Mouse (Mus musculus): ENCODE data around the gene Rad54l. TPM values are rescaled to one million over a fixed set of nuclear protein-coding genes. Genes with fewer than 3 reads are reported as not detected.

The Rad54l gene
- polyA plus RNA-seq, 1 experiment, result 2.7 TPM

DNA sequence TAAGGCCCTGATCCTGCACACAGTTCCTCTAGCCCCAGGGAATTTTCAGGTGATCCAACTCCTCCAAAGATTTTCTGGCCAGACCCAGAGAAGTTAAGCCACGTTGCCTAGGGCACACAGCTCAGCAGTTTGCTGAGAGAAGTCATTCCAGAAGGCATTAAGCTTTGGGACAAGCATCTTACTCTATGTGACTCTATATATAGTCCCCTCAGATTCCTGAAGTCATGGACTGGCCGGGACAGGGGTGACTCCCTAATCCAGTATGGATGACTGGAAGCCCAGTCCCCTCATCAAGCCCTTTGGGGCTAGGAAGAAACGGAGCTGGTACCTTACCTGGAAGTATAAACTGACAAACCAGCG, 27.4 kb upstream of the Rad54l start:
- Histone ChIP-seq H3K27ac (ENCODE audit: insufficient read depth, low read length) (no peak overlapping the region), H3K36me3 (ENCODE audit: control insufficient read depth, insufficient read depth, low read length) (peaks cover 19% of the 10 kb centered on the region), H3K4me1 (ENCODE audit: control insufficient read depth, insufficient read depth, insufficient read length) (peaks cover 7% of the 10 kb centered on the region; the same call in 1 of the 2 replicates), H3K27me3 (ENCODE audit: control insufficient read depth, insufficient read depth, low read length) (no peaks in the 10 kb centered on the region), H3K4me3 (ENCODE audit: extremely low read depth, insufficient read depth, insufficient read length) (peak overlapping the region; percentile 77)
- 37% methylated on average over 4 of the region's 4 CpGs for WGBS
- DNase-seq (ENCODE audit: low read depth in 1 of 2, low spot score in 2 of 2), result no peak
- TF ChIP-seq CTCF (IDR thresholded peaks at IDR 0.05; ENCODE audit: extremely low read depth, insufficient read depth, insufficient read length, insufficient replicate concordance), result no peak
- TF ChIP-seq POLR2A (IDR thresholded peaks at IDR 0.05; ENCODE audit: low read depth, low read length), result no peak

GRCm38 (mm10) chr4:116150156-116150861, 26.8 kb upstream of the Rad54l start:
- TF ChIP-seq CTCF (IDR thresholded peaks at IDR 0.05; ENCODE audit: extremely low read depth, insufficient read depth, insufficient read length, insufficient replicate concordance) (no peak), POLR2A (IDR thresholded peaks at IDR 0.05; ENCODE audit: low read depth, low read length) (peak; percentile 58)
- H3K27me3 ChIP-seq (ENCODE audit: control insufficient read depth, insufficient read depth, low read length), result no peaks in the 10 kb centered on the region
- peak in 1 of 2 experiments; percentile 63 for DNase-seq (ENCODE audit: low read depth in 1 of 2, low spot score in 2 of 2)
- H3K36me3 ChIP-seq (ENCODE audit: control insufficient read depth, insufficient read depth, low read length), result peaks cover 15% of the 10 kb centered on the region
- WGBS, result 1% methylated on average over 63 of the region's 73 CpGs
- peak overlapping the region; percentile 77 for H3K4me3 ChIP-seq (ENCODE audit: extremely low read depth, insufficient read depth, insufficient read length)
- peak overlapping the region; percentile 76 for H3K27ac ChIP-seq (ENCODE audit: insufficient read depth, low read length)
- peaks cover 7% of the 10 kb centered on the region; the same call in 1 of the 2 replicates for H3K4me1 ChIP-seq (ENCODE audit: control insufficient read depth, insufficient read depth, insufficient read length)

- TF ChIP-seq POLR2A (IDR thresholded peaks at IDR 0.05; ENCODE audit: low read depth, low read length) (no peak), CTCF (IDR thresholded peaks at IDR 0.05; ENCODE audit: extremely low read depth, insufficient read depth, insufficient read length, insufficient replicate concordance) (no peak)
- H3K27ac ChIP-seq (ENCODE audit: insufficient read depth, low read length), result peak overlapping the region; percentile 76
Measured at GRCm38 (mm10) chr4:116149812-116150155, 26.3 kb upstream of the Rad54l start.

GRCm38 (mm10) chr4:116143891-116144717, 20.6 kb upstream of the Rad54l start:
- TF ChIP-seq CTCF (IDR thresholded peaks at IDR 0.05; ENCODE audit: extremely low read depth, insufficient read depth, insufficient read length, insufficient replicate concordance) (no peak), POLR2A (IDR thresholded peaks at IDR 0.05; ENCODE audit: low read depth, low read length) (no peak)
- 2% methylated on average over 47 of the region's 47 CpGs for WGBS
- H3K27me3 ChIP-seq (ENCODE audit: control insufficient read depth, insufficient read depth, low read length), result peaks cover 4% of the 10 kb centered on the region
- DNase-seq (ENCODE audit: low read depth in 1 of 2, low spot score in 2 of 2), result peak in 1 of 2 experiments; percentile 51
- H3K27ac ChIP-seq (ENCODE audit: insufficient read depth, low read length), result no peak overlapping the region
- H3K36me3 ChIP-seq (ENCODE audit: control insufficient read depth, insufficient read depth, low read length), result no peaks in the 10 kb centered on the region
- peak overlapping the region; percentile 69 for H3K4me3 ChIP-seq (ENCODE audit: extremely low read depth, insufficient read depth, insufficient read length)
- H3K4me1 ChIP-seq (ENCODE audit: control insufficient read depth, insufficient read depth, insufficient read length), result peaks cover 7% of the 10 kb centered on the region

More at GRCm38 (mm10) chr4:116149812-116150155, 26.3 kb upstream of the Rad54l start:
- 35% methylated on average over 6 of the region's 6 CpGs for WGBS
- peaks cover 13% of the 10 kb centered on the region for H3K36me3 ChIP-seq (ENCODE audit: control insufficient read depth, insufficient read depth, low read length)
- H3K27me3 ChIP-seq (ENCODE audit: control insufficient read depth, insufficient read depth, low read length), result 0 out of 2 replicates have a peak, but pooled peaks cover under 1% of the 10 kb centered on the region
- no peak for DNase-seq (ENCODE audit: low read depth in 1 of 2, low spot score in 2 of 2)
- peak overlapping the region; percentile 76; the same call in 1 of the 2 replicates for H3K4me3 ChIP-seq (ENCODE audit: extremely low read depth, insufficient read depth, insufficient read length)
- peaks cover 7% of the 10 kb centered on the region; the same call in 1 of the 2 replicates for H3K4me1 ChIP-seq (ENCODE audit: control insufficient read depth, insufficient read depth, insufficient read length)

DNA sequence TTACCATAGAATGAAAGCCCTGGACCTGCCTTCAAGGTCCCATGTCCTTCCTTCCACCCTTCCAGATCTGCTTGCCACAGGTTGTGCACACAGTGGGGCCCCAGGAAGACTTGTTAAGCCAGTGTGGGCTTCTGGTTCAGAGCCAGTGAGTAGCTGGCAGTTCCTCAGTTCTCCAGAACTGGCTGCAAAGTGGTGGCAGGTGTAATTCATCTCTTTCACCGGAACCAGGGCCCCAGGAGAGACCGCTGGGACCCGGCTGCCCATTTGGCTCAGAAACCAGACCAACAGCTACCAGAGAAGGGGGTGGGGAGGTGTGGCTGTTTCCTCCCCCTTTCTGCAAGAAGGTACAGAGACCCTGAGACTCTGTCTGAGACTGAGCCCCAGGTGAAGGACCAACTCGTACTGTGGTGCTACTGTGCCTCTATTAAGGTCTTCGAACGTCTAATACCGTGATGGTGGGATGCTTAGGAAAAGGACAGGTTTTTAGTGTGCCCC, 19.9 kb upstream of the Rad54l start:
- H3K4me1 ChIP-seq (ENCODE audit: control insufficient read depth, insufficient read depth, insufficient read length), result peaks cover 7% of the 10 kb centered on the region
- no peak overlapping the region for H3K27ac ChIP-seq (ENCODE audit: insufficient read depth, low read length)
- no peak for DNase-seq (ENCODE audit: low read depth in 1 of 2, low spot score in 2 of 2)
- no peaks in the 10 kb centered on the region for H3K36me3 ChIP-seq (ENCODE audit: control insufficient read depth, insufficient read depth, low read length)
- H3K27me3 ChIP-seq (ENCODE audit: control insufficient read depth, insufficient read depth, low read length), result peaks cover 4% of the 10 kb centered on the region
- TF ChIP-seq POLR2A (IDR thresholded peaks at IDR 0.05; ENCODE audit: low read depth, low read length), result no peak
- TF ChIP-seq CTCF (IDR thresholded peaks at IDR 0.05; ENCODE audit: extremely low read depth, insufficient read depth, insufficient read length, insufficient replicate concordance), result no peak
- 6% methylated on average over 7 of the region's 7 CpGs for WGBS
- peak overlapping the region; percentile 69; the same call in 1 of the 2 replicates for H3K4me3 ChIP-seq (ENCODE audit: extremely low read depth, insufficient read depth, insufficient read length)

DNA sequence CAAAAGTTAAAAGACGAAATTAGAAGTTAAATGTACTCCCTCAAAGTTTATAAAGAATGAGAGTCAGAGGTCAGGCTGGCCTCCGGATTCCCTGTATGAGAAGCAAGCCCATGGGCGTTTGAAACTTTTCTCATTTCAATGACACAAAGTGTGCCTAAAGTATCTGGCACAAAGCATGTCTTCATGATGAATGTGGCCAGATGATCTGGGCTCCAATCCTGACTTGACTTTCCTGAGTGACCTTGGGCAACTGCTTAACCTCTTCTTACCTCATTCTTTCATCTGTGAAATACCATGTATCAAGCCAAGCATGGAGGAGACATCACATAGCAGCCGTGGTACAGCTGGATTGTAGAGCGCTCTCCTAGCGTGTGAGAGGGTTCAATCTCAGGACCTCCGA, 18.8 kb upstream of the Rad54l start:
- TF ChIP-seq POLR2A (IDR thresholded peaks at IDR 0.05; ENCODE audit: low read depth, low read length) (no peak), CTCF (IDR thresholded peaks at IDR 0.05; ENCODE audit: extremely low read depth, insufficient read depth, insufficient read length, insufficient replicate concordance) (no peak)
- WGBS, result 89% methylated on average over 7 of the region's 7 CpGs
- H3K27ac ChIP-seq (ENCODE audit: insufficient read depth, low read length), result no peak overlapping the region
- H3K4me1 ChIP-seq (ENCODE audit: control insufficient read depth, insufficient read depth, insufficient read length), result peaks cover 10% of the 10 kb centered on the region
- H3K36me3 ChIP-seq (ENCODE audit: control insufficient read depth, insufficient read depth, low read length), result no peaks in the 10 kb centered on the region
- peaks cover 4% of the 10 kb centered on the region for H3K27me3 ChIP-seq (ENCODE audit: control insufficient read depth, insufficient read depth, low read length)
- no peak for DNase-seq (ENCODE audit: low read depth in 1 of 2, low spot score in 2 of 2)
- no peak overlapping the region for H3K4me3 ChIP-seq (ENCODE audit: extremely low read depth, insufficient read depth, insufficient read length)
